Mouse (Mus musculus) monocyte, adult 59 days (primary cell): ENCODE measurements around the gene Scarf2. TPM values are rescaled to one million over a fixed set of nuclear protein-coding genes. Genes with fewer than 3 reads are reported as not detected.

ENCODE experiments used
- total RNA-seq, 2 experiments: library from RNA; stranded (reverse); gene quantifications; one replicate each; pipeline ENCODE4 v1.2.4; 2023

Scarf2 gene
- under 1 TPM; 0.71 to 0.76 TPM for total RNA-seq

DNA sequence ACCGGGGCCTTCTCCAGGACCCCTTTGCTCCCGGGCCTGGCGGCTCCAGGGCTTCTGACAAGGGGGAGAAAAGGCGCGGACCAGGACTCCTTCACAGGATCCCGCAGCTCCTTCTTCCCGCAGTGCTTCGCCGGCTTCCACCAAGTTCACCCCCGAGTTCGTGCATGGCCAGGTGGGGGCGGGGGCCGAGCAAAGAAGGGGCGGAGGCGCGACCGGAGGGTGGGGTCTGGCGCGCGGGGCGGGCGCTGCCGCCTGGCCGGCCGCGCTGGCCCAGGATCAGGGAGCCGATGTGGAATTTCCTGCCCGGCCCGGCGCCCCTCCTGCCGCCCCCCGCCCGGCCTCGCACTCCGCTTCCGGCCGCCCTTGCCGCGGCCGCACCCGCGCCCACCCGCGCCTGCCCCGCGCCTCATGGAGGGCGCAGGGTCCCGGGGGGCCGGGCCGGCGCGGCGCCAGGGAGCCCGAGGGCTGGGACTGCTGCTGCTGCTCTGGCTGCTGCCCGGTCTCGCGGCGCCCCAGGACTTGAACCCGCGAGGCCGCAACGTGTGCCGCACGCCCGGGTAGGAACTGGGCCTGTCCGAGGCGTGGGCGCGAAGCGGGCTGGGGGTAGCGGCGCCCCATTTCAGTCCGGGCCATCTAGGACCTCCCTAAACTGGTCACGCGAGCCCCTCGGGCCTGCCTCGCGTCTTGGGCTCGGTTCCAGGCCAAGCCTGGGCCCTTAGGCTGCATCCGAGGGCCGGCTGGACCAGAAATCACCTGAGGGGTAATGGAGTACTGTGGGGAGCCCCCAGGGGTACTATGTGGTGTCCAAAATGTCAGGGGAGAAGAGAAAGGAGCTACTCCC, at the start of gene Scarf2:
TSS of gene Scarf2 (plus strand) at position 312 of the 841 bp plus-strand sequence.

DNA sequence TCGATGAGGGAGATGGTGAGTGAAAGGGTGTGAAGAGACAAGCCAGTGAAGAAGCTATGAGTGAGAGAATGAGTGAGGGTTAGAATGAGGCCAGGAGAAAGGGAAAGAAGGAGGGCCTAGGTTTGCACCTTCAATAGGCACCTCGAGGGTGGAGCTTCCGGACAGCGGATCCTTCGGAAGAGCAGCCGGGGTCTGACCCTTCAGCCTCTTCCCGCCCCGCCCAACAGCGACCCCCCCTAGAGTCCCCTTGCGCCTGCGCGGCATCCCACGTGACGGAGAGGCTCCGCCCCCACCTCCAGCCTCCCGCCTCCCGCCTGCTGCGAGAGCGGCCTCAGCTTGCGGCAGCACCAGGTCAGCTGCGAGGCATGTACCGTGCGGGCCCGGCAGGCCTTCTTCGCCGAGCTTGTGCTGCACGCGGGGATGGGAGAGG, 37.7 kb upstream of the Scarf2 start, which contains the start of gene Klhl22:
TSS of gene Klhl22 (plus strand) at position 275 of the 430 bp plus-strand sequence.

DNA sequence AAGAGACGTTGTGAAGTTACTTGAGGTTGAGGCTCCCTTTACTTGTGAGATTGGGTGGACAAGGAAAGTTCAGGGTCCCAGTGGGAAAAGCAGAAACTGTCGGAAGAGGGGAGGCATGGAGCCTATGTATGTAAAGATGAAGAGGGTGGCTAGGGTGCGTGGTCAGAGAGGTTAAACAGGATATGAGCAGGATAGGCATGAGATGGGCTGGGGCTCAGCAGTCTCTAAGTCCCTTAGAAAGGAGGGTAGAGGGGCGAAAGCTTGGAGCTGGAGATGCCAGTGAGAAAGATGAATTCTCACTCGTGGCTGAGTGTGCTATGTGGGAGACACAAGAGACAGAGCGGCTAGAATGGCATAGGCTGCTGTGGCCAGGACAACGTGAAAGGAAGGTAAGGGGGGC, 35.7 kb downstream of the Scarf2 start, which contains the start of gene B830017H08Rik:
TSS of gene B830017H08Rik (plus strand) at position 301 of the 400 bp plus-strand sequence.

DNA sequence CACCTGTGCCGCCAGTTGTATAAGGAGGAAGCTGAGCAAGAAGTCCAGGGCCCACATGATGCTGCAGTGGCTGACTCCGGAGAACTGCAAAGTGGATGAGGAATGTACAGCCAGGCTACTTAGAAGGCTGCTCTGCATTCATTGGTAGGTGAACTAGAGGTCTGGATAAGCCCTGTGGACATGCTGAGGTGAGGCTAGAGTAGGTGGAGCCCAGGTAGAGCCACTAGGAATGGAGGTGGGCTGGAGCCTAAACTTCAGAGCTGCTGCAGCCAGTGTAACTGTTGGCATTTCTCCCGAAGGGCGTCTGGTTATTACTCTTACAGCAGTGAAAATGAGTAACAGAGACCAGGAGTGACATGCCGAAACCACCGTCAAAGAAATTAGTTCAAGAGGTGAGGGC, 41.0 kb downstream of the Scarf2 start, which contains the start of gene Car15:
TSS of gene Car15 (minus strand) at position 314 of the 400 bp plus-strand sequence.

Other genes with a start within 250 kb of the Scarf2 start
- not detected for gene Lrrc74b, start 236.0 kb upstream of the Scarf2 start, total RNA-seq
- gene P2rx6, start 235.4 kb upstream of the Scarf2 start, total RNA-seq, result not detected
- gene Slc7a4, start 214.1 kb upstream of the Scarf2 start, total RNA-seq, result under 1 TPM; 0.50 to 0.64 TPM
- gene Smpd4, start 177.9 kb upstream of the Scarf2 start, total RNA-seq, result 10 to 100 TPM; 23.7 to 25.1 TPM
- 1 to 10 TPM in 1 of 2 experiments, not detected in 1; 1.9 TPM for gene Ccdc74a, start 150.8 kb upstream of the Scarf2 start, total RNA-seq
- gene Med15, start 64.4 kb upstream of the Scarf2 start, total RNA-seq, result 100 to 1,000 TPM; 149 to 152 TPM
- gene Klhl22, start 37.7 kb upstream of the Scarf2 start, total RNA-seq, result 10 to 100 TPM; 15.8 to 18.6 TPM
- not detected for gene B830017H08Rik, start 35.8 kb downstream of the Scarf2 start, total RNA-seq
- 10 to 100 TPM in 1 of 2 experiments, 1 to 10 TPM in 1; 7.4 to 11.1 TPM for gene Car15, start 41.1 kb downstream of the Scarf2 start, total RNA-seq
- gene Gm20518, start 94.4 kb downstream of the Scarf2 start, total RNA-seq, result 1 to 10 TPM in 1 of 2 experiments, under 1 TPM in 1; 0.76 to 1.8 TPM
- gene Tssk1, start 96.9 kb downstream of the Scarf2 start, total RNA-seq, result not detected
- gene Dgcr2, start 101.3 kb downstream of the Scarf2 start, total RNA-seq, result 10 to 100 TPM; 58.6 to 59.6 TPM
- not detected for gene Tssk2, start 101.4 kb downstream of the Scarf2 start, total RNA-seq
- 10 to 100 TPM; 33.2 to 37.0 TPM for gene Ess2, start 114.1 kb downstream of the Scarf2 start, total RNA-seq
- not detected for gene Gsc2, start 117.8 kb downstream of the Scarf2 start, total RNA-seq
- 10 to 100 TPM; 29.4 to 33.2 TPM for gene Slc25a1, start 130.9 kb downstream of the Scarf2 start, total RNA-seq
- gene Vpreb2, start 183.1 kb downstream of the Scarf2 start, total RNA-seq, result not detected